Mouse (Mus musculus): ENCODE data around the gene Ccdc171. TPM values are rescaled to one million over a fixed set of nuclear protein-coding genes. Genes with fewer than 3 reads are reported as not detected.
A peak's percentile ranks its signal among the peaks of the same experiment; 100 is the strongest.

The Ccdc171 gene
- total RNA-seq, 2 experiments from 2014 or later, result 0.52 to 0.94 TPM

DNA sequence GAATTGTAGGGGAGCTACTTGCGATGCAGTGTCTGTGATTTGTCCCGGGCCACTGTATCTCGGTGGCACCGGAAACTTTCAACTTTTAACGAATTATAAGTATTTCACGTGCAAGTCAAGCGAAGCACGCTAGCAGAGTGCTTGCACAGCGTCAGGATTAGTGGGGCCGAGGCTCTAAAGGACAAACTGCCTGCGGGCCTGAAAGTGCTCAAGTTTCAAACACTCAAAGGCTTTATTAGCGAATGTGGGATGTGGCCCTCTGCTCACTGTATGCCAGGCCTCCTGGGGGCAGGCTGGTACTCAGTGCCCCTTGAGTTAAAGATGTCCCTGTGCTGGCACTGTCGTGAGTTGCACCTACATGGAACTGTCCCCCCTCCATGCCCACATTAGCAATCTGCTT lies 266.5 kb downstream of the Ccdc171 start:
- DNase-seq (ENCODE audit: low spot score), result no peak

DNA sequence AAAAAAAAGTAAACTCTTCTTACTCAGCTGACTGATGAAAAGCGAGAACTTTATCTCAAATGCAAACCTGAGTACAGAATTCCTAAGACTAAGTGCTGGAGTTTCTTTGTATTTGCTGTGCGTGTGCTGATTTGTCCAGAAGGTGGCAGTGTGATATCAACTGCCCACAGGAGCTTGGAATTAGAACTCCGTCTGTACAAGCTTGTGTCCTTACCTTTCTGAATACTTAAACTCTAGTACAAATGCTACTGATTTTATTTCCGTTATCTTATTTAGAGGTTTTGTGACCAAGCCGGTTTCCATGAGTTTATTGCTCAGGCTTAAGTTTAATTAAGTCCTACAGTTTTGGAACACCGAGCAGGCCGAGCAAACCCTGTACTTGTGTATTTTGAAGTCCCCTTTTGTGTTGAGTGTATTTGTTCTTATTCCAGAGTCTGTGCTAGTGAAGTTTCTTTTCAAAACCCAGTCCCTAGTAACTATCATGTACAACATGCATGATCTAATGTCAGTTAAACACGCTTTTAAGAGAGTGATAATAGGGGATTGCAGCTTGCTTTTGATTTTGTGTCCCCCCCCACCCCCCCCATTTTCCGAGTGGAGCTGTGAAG lies 269.1 kb downstream of the Ccdc171 start:
- peak; percentile 43 for DNase-seq (ENCODE audit: low spot score)

- no peak for DNase-seq (ENCODE audit: low spot score)
Observed at GRCm38 (mm10) chr4:83794930-83795459, 269.6 kb downstream of the Ccdc171 start.

- no peak for DNase-seq (ENCODE audit: low spot score)
Observed at GRCm38 (mm10) chr4:83797976-83798375, 272.6 kb downstream of the Ccdc171 start.

DNA sequence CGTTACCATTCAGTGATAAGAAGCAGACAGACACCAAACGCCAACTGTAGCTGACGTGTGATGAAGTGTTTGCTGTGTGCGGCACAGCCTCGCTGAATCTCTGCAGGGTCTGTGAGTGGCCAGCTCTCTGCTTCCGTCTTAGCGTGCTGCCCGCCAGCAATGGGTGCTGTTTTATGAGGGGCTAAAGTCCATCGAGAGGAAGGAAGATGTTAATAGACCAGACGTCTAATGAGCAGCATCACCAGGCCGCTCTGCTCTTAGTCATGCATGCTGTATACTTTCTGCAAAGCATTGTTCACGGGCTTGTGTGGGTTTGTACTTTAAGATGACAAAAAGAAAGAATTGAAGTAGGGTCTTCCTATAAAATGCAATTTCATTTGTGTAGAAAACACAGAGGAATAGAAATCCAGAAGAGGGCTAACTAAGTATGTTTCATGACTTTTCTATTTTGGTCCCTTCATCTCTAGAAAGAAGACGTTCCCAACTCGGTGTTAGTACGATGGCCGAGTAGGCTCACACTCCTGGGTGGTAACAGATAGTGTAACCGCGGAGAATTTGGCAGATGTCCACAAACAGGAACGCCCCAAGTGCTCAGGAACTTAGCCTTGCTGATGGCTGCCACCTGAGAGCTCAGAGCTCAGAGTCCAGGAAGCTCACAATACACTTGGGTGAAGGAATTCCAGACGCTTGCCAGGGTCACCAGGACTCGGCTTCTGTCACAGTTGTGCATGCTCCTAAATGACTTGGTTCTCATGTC lies 273.5 kb downstream of the Ccdc171 start:
- DNase-seq (ENCODE audit: low spot score), result peak; percentile 13

GRCm38 (mm10) chr4:83800402-83800801 lies 275.1 kb downstream of the Ccdc171 start:
- DNase-seq (ENCODE audit: low spot score), result no peak

DNA sequence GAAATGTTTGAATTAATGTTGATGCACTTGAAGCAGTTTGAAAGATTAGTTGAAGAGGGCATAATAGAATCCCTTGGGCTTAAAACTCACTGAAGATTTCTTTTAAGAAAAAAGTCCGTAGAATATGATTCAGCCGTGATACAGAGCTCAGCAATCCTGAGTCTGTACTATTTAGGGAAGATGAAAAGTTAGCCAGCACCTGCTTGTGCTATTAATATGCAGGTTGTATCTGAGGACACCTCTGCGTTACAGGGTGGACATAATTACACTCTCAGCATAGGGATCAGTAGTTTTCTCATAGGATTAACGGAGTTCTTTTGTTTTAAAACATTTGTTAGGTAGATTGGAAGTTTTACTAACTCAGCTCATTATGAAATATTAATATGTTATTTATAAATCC lies 291.6 kb downstream of the Ccdc171 start:
- DNase-seq (ENCODE audit: low spot score), result peak; percentile 16

- no peak for DNase-seq (ENCODE audit: low spot score)
Observed at GRCm38 (mm10) chr4:83829718-83830459, 304.5 kb downstream of the Ccdc171 start.

DNA sequence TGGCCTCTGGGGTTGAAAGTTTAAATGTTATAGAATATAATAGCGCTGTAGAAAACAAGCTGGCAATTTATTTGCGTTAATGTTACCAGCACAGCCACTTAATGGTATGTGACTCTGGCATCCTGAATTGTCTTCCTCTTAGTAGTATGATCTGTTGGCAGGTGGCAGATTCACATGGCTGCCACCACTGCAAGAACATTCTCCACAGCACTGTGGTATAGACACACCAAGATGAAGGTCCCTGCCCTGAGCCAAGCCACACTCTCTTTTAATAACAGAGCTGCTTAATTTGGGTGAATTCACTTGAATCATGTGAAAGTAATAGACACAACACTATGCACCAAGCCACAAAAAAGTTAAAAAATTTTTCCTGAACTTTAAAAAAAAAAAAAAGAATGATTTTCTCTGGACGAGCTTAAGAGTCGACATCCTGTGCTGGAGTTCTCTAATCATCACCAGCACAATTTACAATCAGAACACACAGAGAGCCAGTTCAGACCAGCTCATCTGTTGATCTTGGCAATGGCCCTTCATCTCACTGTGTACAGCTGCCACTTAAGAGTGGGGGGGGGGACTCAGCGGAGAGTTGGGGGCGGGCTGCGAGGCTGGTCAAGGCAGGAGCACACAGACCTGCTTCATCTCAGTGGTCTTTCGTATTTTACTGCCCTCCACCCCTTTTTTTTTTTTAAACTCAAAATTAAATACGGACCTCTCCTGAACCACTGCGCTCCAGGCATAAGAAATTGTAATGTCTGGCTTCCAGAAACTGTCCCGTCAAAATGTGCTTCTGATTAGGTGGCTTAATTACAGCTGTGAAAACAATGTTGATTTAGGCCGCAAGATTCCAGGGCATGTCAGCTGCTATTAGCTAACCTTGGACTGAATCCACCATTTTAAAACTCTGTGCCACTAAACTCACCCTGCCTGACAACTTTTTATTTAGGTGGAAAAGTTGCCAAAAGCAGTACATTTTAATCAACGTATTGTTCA lies 305.8 kb downstream of the Ccdc171 start:
- DNase-seq (ENCODE audit: low spot score), result peak; percentile 14

DNA sequence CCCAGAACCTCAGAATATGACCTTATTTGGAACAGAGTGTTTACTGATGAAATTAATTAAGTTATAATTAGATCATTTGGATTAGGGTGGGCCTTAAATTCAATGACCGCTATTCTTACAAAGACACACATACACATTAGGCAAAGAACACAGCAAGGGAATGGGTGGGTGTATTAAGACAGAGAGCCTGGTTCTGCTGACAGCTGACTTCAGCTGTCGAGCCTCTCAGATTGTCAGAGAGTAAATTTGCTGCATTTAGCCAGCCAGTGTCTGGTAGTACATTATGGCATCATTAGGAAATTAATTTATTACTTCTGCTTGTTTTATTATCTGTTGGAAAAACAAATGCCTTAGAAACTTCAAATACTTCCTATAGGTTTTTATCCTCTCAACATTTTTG lies 313.7 kb downstream of the Ccdc171 start:
- no peak for DNase-seq (ENCODE audit: low spot score)

- no peak for DNase-seq (ENCODE audit: low spot score)
Observed at GRCm38 (mm10) chr4:83846304-83846703, 321.0 kb downstream of the Ccdc171 start.

DNA sequence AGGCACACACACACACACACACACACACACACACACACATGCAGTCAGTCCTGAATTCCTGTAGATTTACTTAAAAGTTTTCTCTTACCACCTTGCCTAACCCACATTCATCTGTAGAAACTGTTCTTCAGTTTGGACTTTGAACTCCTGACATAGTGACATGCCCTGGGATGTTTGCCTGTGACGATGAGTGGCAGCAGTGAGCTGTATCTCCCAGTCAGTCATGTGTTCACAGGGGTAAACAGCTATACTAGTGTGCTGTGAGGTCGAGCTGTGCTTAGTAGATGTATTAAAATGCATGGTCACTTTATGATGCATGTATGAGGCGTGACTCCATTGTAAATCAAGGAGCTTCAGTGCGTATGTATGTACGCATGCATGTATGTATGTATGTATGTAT lies 328.5 kb downstream of the Ccdc171 start:
- DNase-seq (ENCODE audit: low spot score), result no peak

DNA sequence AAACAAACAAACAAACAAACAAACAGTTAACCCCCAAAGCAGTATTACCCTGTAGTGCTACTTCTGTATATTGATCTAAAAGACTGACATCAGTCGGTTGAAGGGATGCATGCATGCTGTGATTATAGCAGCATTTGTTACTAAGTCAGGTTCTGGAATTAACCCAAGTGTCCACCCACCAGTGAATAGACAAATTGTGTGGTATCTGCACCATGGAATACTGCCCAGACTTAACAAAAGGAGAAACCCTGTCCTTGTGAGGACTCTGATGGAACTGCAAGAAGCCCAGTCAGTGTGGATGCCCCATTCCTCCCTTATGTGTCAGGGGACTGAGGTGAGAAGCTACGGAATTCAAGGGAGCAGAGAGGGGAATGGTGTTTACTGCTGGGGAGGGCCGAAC lies 336.4 kb downstream of the Ccdc171 start:
- no peak for DNase-seq (ENCODE audit: low spot score)

GRCm38 (mm10) chr4:83862295-83862694 lies 336.9 kb downstream of the Ccdc171 start:
- no peak for DNase-seq (ENCODE audit: low spot score)

- no peak for DNase-seq (ENCODE audit: low spot score)
Observed at GRCm38 (mm10) chr4:83876600-83876999, 351.3 kb downstream of the Ccdc171 start.

GRCm38 (mm10) chr4:83878236-83878635 lies 352.9 kb downstream of the Ccdc171 start:
- DNase-seq (ENCODE audit: low spot score), result no peak

DNA sequence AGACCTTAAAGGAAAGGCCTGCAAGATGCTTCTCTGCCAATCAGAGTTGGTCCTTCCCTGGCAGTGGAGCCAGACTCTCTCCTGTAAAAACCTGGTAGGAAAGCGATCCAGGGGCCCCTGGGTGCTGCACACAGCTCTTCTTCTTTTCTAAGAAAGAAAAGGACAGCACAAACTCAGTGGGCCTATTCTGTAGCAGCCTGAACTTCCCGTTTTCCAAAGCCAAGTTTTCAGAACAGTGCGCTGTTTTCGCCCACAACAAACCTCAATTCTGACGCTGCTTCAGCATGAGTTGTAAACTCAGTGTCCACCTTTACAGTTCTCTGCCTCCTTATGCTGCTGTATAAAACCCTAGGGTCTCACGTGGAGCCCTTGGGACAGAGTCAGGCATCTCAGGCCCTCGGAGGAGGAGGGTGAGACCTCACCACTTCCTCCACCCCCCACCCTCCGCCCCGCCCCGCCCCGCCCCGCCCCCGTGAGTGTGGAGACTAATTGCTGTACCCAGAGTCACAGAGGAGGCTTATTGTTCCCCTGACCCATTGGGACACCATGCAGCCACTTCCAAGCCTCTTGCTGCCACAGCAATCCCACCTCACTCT lies 363.2 kb downstream of the Ccdc171 start:
- no peak for DNase-seq (ENCODE audit: low spot score)

- peak; percentile 2 for DNase-seq (ENCODE audit: low spot score)
Observed at GRCm38 (mm10) chr4:83902081-83902645, 376.8 kb downstream of the Ccdc171 start.
